Mouse (Mus musculus) ES-E14 (cell line): ENCODE measurements around the gene Rsph3a. TPM values are rescaled to one million over a fixed set of nuclear protein-coding genes. Genes with fewer than 3 reads are reported as not detected.
"Not testable (repeated sequence)": the region's sequence is repeated elsewhere in the genome, so short reads cannot be mapped to it uniquely, and the experiment has no call there.

Source experiments
- DNase-seq: peaks from one replicate; pipeline ENCODE4 v3.0.0-alpha.2; 2013; ENCODE audit warnings: low read depth, low spot score
- H3K27ac ChIP-seq: 2 replicates; pipeline ENCODE4 v1.5.1; 2012; ENCODE audit warnings: low read depth, mild to moderate bottlenecking, low read length, moderate library complexity, mixed read lengths; ENCODE audit not compliant: poor library complexity, insufficient read depth, severe bottlenecking
- H3K36me3 ChIP-seq: 2 replicates; pipeline ENCODE4 v1.6.1; 2012; ENCODE audit warnings: mild to moderate bottlenecking, low read length, moderate library complexity, mixed read lengths; ENCODE audit not compliant: control insufficient read depth, poor library complexity, insufficient read depth, severe bottlenecking
- H3K4me1 ChIP-seq, 2 experiments: fragments of 150-350 bp in 1 of 2; sonication (generic) in 1 of 2; 2 replicates each; pipeline ENCODE4 v1.6.1; 2012; ENCODE audit warnings: low read length in 2 of 2, mild to moderate bottlenecking in 1 of 2, mixed read lengths in 1 of 2; ENCODE audit not compliant: control insufficient read depth in 2 of 2, insufficient read depth in 2 of 2, poor library complexity in 1 of 2
- H3K4me3 ChIP-seq, 2 experiments: fragments of 150-350 bp in 1 of 2; sonication (generic) in 1 of 2; 2 replicates each; pipeline ENCODE4 v1.5.1; 2012; ENCODE audit warnings: low read length in 2 of 2, low read depth in 1 of 2, mild to moderate bottlenecking in 1 of 2, mixed read lengths in 1 of 2; ENCODE audit not compliant: insufficient read depth in 1 of 2, poor library complexity in 1 of 2, severe bottlenecking in 1 of 2
- H3K9ac ChIP-seq: 2 replicates; pipeline ENCODE4 v1.6.1; 2012; ENCODE audit warnings: low read depth, mild to moderate bottlenecking, low read length, mixed read lengths; ENCODE audit not compliant: poor library complexity, insufficient read depth, severe bottlenecking
- H3K9me3 ChIP-seq: fragments of 150-350 bp; sonication (generic); 2 replicates; pipeline ENCODE4 v1.6.1; 2012; ENCODE audit warnings: low read depth, mild to moderate bottlenecking, low read length; ENCODE audit not compliant: control insufficient read depth, insufficient read depth
- CHD2 ChIP-seq: IDR thresholded peaks from 2 replicates; pipeline ENCODE4 v1.6.1; 2014; ENCODE audit warnings: mild to moderate bottlenecking, low read depth, low read length, inconsistent platforms
- HCFC1 ChIP-seq: IDR thresholded peaks from 2 replicates; pipeline ENCODE4 v1.6.1; 2012; ENCODE audit warnings: low read length, inconsistent platforms, borderline replicate concordance; ENCODE audit not compliant: insufficient read depth
- MAFK ChIP-seq: IDR thresholded peaks from 2 replicates; pipeline ENCODE4 v1.6.1; 2014; ENCODE audit warnings: mild to moderate bottlenecking, low read depth, low read length, inconsistent platforms; ENCODE audit not compliant: insufficient read depth
- ZC3H11A ChIP-seq: IDR thresholded peaks from 2 replicates; pipeline ENCODE4 v1.6.1; 2012; ENCODE audit warnings: low read depth, mild to moderate bottlenecking, inconsistent platforms, low read length, borderline replicate concordance
- ZNF384 ChIP-seq: IDR thresholded peaks from 2 replicates; pipeline ENCODE4 v1.6.1; 2012; ENCODE audit warnings: low read depth, low read length, inconsistent platforms
- in situ Hi-C, 2 experiments: fragments of 600-800 bp; cut with MboI; formaldehyde crosslinking; loops; one replicate each; pipeline ENCODE4 v1.15.1; 2025; ENCODE audit warnings: low sequenced_read_pairs in 2 of 2, inconsistent platforms in 1 of 2; ENCODE audit not compliant: unreplicated experiment in 2 of 2
- total RNA-seq: library from RNA; depleted of rRNA; stranded (reverse); fragments of 300-350 nt; gene quantifications from 2 replicates; pipeline ENCODE4 v1.2.3, GENCODE M21; 2012; rRNA removed

The Rsph3a gene
- total RNA-seq, result 3.6 and 4.8 TPM in 2 replicates

GRCm38 (mm10) chr17:7945117-7946052 lies at the start of gene Rsph3a:
Gene Rsph3a (plus strand): TSS chr17:7945614.
- H3K9ac ChIP-seq, result peak within 1 kb of the TSS; percentile 87
- not testable (repeated sequence) for H3K9me3 ChIP-seq, H3K4me1 ChIP-seq, H3K27ac ChIP-seq, H3K36me3 ChIP-seq, DNase-seq
- H3K4me3 ChIP-seq, result peak within 1 kb of the TSS; percentile 69 to 84
- in situ Hi-C loops, result loop anchor here in 1 of 2 experiments (25.0 kb wide), 1 partner anchor 983 kb away; the partner anchor contains the start of genes Rnaset2b and Tagap1

- no peak overlapping the region for H3K4me3 ChIP-seq
- no peak overlapping the region for H3K27ac ChIP-seq
These were observed 49.3 kb upstream of the Rsph3a start for GRCm38 (mm10) chr17:7896047-7896635.

GRCm38 (mm10) chr17:7897120-7897519 lies 48.3 kb upstream of the Rsph3a start:
- no peaks in the 10 kb centered on the region for H3K9me3 ChIP-seq
- H3K4me1 ChIP-seq, result no peaks in the 10 kb centered on the region
- H3K4me3 ChIP-seq, result no peak overlapping the region
- in situ Hi-C loops, result no loop called here
- no peaks in the 10 kb centered on the region for H3K36me3 ChIP-seq
- no peak overlapping the region for H3K27ac ChIP-seq
- DNase-seq, result no peak
- no peak for TF ChIP-seq CHD2
- no peak for TF ChIP-seq MAFK
- TF ChIP-seq ZC3H11A, result no peak
- no peak for TF ChIP-seq ZNF384
- no peak for TF ChIP-seq HCFC1
- H3K9ac ChIP-seq, result no peak overlapping the region

More at GRCm38 (mm10) chr17:7896047-7896635, 49.3 kb upstream of the Rsph3a start:
- in situ Hi-C loops, result no loop called here
- no peak for DNase-seq
- H3K9me3 ChIP-seq, result no peaks in the 10 kb centered on the region
- no peak for TF ChIP-seq CHD2
- TF ChIP-seq MAFK, result no peak
- no peak for TF ChIP-seq HCFC1
- no peak for TF ChIP-seq ZNF384
- H3K36me3 ChIP-seq, result no peaks in the 10 kb centered on the region
- no peak overlapping the region for H3K9ac ChIP-seq
- no peaks in the 10 kb centered on the region for H3K4me1 ChIP-seq

DNA sequence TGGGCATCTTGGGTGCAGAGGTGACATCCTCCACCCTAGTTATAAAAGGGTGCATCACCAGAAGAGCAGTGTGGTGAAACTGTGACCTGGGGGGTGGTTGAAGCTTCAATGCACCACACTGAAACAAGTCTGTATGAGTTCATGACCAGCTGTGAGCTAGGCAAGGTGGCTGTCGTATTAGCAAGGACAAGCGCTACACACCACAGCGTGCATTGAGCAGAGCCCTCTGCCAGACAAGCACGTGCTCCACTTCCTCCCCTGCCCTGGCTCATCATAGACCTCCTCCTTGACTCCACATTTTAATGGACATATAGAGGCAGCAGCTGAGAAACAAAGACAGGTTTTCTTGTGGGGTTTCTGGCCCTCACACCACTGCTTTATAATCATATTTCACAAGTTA lies 47.7 kb upstream of the Rsph3a start:
- Histone ChIP-seq H3K9me3 (no peaks in the 10 kb centered on the region), H3K4me1 (no peaks in the 10 kb centered on the region), H3K36me3 (no peaks in the 10 kb centered on the region), H3K27ac (no peak overlapping the region), H3K4me3 (no peak overlapping the region), H3K9ac (no peak overlapping the region)
- no peak for DNase-seq
- in situ Hi-C loops, result no loop called here
- TF ChIP-seq CHD2 (no peak), ZC3H11A (no peak), ZNF384 (no peak), HCFC1 (no peak)

DNA sequence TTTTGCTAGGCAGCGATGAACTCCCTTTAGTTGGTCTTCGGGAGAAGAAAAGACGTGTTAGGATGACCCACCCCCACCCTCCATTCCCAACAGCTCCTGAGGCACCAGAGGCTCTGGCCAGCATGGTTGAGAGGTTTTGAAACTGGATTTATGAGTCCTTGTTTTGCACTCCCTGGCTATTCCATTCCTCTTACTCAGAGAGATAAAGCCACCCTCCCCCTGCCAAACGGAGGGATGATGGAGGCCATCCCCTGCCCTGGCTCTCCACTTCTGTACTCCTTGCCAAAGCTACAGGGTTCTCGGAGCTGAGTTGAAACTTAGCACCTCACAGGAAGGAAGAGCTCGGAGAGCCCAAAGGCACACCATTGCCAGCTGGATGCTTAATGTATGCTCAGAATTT lies 46.2 kb upstream of the Rsph3a start:
- Histone ChIP-seq H3K36me3 (no peaks in the 10 kb centered on the region), H3K9ac (no peak overlapping the region), H3K4me1 (no peaks in the 10 kb centered on the region), H3K4me3 (no peak overlapping the region), H3K27ac (no peak overlapping the region), H3K9me3 (no peaks in the 10 kb centered on the region)
- in situ Hi-C loops, result no loop called here
- no peak for TF ChIP-seq ZNF384
- no peak for TF ChIP-seq HCFC1
- TF ChIP-seq MAFK, result no peak
- TF ChIP-seq ZC3H11A, result no peak
- no peak for TF ChIP-seq CHD2
- no peak for DNase-seq
